Mouse (Mus musculus) gastrocnemius, adult 8-10 months (tissue): Measurements from ENCODE around the gene Flrt1. TPM values are rescaled to one million over a fixed set of nuclear protein-coding genes. Genes with fewer than 3 reads are reported as not detected.
A peak's percentile ranks its signal among the peaks of the same experiment; 100 is the strongest.

Source experiments
- DNase-seq, 2 experiments: peaks; one replicate each; pipeline ENCODE4 v3.0.0; 2022; ENCODE audit warnings: low spot score in 2 of 2
- total RNA-seq, 4 experiments: library from RNA; stranded (reverse); gene quantifications; 2 replicates each; pipeline ENCODE4 v1.2.4; 2022

Flrt1 gene
- total RNA-seq: 1 to 10 TPM in 3 of 4 experiments, under 1 TPM in 1; 0.83 to 2.9 (median 1.7) TPM

DNA sequence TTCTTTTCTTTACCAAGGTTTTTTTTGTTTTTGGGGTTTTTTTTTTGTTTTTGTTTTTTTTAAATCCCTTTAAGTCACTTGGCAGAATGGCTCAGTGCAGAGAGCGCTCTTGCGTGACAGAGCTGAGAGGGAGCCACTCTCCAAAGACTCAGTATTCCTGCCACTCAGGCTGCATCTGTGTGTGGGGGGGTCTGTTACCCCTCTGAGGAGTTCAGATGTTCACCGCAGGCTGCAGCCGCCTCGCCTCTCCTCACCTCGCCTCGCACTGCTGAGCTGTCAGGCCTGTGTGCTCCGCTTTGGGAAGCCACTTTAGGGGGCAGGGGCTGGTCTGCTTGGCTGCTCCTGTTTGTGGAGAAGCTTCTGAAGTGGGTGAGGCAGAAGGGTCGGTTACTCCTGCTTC is at the start of gene Flrt1:
Gene Flrt1 (minus strand): TSS at position 186 of the 400 bp plus-strand sequence.
- DNase-seq: no peak

- no peak for DNase-seq
Measured at GRCm38 (mm10) chr19:7155196-7155595, 49.7 kb upstream of the Flrt1 start.

- DNase-seq: peak; percentile 70 to 82
Measured at GRCm38 (mm10) chr19:7153232-7153631, 47.7 kb upstream of the Flrt1 start.

DNA sequence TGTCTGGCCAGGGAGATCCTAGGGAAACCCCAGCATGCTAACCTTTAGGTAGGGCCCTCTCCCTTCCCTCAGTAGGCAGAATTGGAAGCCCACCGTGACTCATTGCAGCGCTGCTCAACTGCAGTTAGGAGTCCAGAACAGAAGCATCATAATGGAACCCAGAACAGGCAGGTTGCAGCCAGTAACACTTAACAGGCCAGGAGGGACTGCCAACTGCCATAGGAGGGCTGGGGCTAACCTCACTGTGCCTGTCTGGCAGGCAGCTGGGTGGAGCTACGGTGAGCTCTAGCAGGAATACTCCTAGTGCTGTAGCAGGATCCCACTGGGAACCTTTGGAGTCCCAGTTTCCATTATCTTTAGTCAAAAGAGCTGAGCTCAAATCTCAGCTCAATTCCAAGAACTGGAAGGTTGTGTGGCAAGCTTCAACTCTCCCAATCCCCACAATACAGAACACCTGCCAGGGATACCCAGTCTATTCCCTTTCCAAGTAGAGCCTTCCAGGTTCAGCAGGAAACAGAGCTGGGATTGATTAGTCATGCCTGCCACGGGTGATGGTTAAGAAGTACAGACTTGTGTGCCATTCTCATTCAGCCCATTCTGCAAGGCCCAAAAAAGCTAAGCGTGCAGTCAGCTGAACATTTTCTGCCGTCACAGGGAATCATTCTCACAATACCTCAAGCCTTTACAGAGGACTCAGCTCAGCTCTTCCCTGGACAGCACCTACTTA is 46.6 kb upstream of the Flrt1 start:
- DNase-seq: no peak

DNA sequence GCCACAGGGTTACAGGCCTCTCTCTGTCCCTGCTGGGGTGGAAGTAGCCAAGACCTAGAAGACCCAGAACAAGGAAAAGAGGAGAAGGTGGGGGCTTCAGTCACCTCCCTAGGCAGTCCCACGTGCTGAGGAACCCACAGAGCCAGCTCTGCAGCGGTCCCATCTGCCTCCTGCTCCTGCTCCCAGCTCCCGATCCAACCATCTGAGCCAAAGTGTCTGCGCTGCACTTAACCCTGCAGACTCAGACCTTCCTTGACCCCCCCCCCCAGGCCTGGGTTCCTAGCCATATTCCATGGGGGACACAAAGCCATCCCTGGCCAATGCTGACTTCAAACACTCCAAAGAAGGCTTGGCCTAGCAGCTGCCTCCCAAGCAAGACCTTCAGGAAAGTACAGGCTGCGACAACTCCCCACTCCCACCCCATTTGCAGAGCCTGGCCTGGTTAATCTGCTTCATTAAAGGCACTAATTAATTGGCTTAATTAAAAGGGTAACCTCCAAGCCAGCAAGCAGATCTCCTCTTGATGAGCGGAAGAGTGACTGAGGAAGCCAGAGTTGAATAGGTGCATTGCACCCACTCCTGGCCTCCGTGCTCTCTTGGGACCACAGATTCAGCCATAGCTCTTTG is 45.9 kb upstream of the Flrt1 start:
- DNase-seq: no peak

- no peak for DNase-seq
Measured at GRCm38 (mm10) chr19:7149158-7149685, 43.7 kb upstream of the Flrt1 start.

- no peak for DNase-seq
Measured at GRCm38 (mm10) chr19:7148541-7149085, 43.1 kb upstream of the Flrt1 start.

DNA sequence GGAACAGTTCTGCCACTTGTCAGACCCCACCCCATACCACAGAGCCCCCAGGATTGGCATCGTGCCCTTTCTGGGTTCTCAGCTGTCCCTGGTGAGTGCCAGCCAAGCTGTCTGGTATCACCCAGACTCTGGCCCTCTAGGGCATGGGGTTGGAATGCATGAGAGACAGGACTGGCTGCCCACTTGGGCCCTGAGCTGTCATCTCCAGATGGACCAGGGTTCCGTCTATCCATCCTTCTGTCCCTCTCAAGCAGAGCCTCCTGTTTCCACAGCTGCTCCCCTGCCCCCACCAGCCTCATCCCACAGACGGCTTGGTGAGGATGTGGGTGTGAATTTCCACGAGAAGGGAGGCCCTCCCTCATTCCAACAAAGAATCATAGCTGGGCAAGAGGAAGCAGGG is 42.6 kb upstream of the Flrt1 start:
- no peak for DNase-seq

DNA sequence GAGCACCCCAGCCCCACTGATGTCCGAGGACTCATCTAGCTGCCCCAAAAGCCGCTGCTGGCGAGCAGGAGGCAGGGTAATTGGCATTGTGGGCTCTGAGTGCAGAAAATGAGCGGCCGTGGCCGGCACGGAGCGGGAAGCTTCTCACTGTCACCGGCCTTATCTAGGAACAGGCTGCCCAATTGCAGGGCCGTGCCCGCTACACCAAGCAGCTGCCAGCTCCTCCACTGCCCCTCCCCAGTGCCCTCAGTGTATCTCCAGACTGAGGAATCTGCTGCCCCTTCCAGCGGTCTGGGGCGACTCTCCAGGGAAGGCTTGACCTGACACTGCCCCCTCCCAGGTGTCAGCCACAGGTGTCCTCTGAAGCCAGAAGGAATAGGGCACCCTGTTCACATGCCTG is 40.8 kb upstream of the Flrt1 start:
- no peak for DNase-seq

GRCm38 (mm10) chr19:7144458-7144857 is 38.9 kb upstream of the Flrt1 start:
- DNase-seq: no peak

DNA sequence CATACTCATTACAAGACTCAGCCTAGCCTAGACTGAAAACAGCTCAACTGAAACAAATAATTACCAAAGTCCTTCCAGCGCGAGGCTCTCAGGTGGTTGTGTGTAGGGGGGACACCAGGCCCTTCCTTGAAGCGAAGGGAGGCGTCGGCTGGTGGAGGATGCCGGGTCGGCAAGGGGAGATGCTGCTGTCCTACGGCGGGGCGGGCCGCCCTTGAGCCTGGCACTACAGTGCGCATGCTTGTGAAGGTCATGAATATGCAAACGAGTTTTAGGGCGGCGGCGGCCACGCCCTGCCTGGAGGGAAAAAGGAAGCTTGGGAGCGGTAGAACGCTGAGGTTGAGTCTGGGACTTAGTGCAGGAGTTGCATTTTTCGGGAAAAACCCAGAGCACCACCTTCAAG is 38.3 kb upstream of the Flrt1 start:
- peak; percentile 34 to 58 for DNase-seq

DNA sequence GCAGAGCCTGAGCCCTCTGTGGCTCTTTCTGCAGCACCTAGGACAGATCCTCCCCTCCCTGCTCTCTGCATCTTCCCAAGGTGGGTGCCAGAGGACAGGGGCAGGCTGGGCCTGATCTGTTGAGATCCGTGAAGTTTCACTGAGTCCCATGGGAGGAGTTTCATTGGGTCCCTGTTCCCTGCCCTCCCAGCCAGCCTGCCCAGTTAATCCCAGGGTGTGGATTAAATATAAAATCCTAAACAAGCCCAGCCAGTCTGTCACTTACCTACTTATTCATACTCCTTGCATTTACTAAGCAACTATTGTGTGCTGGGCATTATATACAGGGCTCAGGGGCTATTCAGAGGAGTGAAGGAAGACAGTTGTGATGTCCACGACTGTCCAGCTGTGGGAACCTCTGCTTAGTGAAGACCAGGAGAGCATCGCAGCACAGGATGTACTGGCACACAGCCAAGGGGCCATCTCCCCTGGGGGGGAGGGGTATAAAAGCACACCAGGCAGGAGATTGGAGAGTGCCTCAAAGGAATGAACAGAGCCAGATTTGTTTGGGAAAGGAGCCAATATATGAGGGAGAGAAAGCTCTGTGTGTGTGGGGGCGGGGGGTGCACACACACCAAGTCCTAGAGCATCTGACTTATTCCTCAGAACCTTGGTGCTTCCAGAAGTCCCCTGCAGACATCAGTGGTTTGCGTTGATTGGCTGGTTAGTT is 36.8 kb upstream of the Flrt1 start:
- DNase-seq: no peak

DNA sequence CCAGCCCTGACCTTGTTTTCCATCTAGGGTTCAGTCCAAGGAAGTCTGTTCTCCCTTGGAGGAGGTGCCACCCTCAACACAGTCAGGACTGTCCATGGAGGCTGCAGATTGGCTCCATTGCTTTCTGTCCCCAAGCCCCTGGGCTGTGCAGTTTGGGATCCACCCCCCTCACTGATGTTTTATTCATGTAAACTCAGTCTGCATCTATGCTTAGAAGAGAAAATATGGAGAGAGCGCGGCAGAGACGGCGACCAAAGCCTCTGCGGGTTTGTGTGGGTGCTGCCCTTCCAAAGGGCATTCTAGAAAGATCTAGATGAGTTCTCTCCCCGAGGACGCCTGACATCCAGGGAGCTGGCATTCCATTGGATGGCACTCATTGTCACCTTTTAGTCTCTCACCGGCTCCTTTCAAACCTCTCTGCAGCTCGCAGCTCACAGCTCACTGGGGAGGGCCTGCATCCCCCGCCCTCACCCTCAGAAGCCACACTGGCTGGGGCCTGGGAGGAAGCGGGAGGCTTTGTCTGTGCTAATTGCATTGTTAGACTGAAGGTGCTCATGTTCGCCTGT is 35.4 kb upstream of the Flrt1 start:
- DNase-seq: no peak

DNA sequence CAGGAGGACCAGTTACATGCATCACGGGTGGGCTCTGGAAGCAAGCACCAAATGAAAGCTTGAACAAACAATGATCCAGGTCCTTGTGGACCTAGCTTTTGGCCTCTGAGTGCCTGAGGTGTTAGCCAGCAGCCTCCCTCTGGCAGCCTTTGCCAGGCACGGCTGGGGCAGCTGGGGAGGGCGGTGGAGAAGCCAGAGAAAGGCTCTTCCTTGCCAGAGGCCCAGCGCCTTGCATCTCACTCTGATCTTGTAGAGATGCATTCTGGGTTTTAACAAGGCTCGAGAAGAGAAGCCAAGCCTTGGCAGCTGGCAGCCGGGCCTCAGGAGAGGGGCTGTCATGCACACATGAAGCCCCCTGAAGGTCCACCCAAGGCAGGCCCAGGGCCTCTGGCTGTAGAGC is 34.8 kb upstream of the Flrt1 start:
- DNase-seq: peak in 1 of 2 experiments; percentile 42

GRCm38 (mm10) chr19:7139321-7139720 is 33.8 kb upstream of the Flrt1 start:
- no peak for DNase-seq

DNA sequence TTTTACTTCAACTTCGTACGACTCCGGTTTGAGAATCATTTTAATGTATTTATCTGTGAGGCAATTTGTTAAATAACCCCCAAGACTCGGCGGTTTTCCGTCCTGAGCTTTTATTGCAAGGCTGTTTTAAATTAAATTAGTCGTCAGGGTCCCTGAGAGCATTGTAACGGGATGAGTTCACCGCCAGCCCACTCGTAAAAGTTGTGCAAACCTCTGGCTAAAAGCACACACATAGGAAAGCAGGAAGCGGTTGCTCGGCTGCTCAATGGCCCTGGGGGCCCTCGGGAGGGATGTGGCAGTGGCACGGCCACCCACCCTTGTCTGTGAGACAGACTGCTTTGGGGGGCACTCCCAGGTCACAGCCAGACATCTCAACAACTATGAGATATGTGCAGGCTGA is 32.8 kb upstream of the Flrt1 start:
- no peak for DNase-seq

DNA sequence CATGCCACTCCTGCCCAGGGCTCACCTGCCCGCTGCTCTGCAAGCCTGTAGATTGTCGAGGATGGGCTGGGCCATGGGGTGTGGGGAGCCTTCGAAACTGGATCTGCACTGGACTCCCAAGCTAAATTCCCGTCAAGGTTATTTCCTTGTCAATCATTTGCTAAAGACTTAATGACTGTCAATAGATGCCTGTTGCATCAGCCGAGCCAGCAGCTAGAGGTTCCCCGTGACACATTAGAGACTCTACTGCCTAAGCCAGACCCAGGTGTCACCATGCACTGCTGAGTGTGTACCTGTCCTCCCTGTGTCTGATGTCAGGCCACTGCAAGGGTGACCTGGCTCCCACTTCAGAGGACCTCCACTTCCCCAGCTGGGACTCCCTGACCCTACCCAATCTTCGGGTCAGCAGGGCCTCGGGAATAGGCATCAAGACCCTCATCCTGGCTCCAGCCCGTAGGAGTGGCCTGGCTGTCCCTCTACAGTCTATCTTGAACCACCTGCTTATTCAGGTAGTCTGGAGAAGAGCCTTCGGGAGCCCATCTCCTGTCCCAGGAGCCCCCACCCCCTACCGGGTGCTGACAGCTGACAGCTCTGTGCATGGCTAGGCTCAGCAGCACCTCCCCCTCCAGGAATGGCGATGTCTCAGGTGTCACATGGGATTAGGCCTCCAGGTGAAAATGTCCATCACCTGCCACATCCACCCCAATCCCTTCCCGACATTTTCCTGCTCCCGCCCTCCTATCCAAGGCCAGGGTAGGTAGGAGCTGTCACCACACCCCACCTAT is 31.4 kb upstream of the Flrt1 start:
- DNase-seq: no peak

- DNase-seq: peak in 1 of 2 experiments; percentile 43
Measured at GRCm38 (mm10) chr19:7136016-7136415, 30.5 kb upstream of the Flrt1 start.

DNA sequence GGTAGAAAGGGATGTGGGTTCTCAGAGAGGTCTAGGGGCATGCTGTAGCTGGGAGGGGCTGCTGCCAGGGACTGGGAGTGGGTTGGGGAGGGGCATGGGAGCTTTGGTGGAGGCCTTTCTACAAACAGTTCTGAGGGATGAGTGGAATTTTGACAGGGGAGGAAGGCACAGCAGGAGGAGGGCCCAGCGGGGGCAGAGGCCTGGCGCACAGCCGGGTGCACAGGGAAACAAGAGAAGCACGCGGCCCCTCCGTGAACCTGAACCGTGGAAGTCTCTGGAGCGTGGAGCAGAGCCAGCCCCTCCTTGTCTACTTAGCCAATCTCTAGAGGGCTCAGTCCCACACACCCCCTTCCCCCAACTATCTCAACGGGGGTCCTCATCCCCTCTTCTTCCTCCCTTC is 30.0 kb upstream of the Flrt1 start:
- DNase-seq: peak in 1 of 2 experiments; percentile 51

DNA sequence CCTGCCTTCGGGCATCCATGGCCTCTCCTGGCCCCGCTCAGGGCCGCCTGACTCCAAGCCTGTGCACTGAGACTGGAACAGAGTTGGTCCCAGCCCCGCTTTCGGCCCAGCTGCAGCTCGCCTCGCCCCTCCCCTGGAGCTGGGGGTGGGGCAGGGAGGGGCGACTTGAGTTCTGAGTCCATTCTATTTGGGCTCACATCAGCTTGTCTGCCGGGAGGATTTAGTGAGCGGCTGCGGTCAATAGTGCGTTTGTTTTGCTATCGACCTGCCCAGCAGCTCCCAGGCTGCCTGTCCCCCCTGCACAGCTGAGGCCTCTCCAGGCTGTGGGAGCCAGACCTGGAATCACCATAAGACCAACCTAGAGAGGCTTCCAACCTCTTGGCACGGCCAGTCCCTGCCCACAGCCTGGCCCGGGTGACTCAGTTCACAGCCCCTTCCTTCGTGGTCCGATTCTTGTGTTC is 29.1 kb upstream of the Flrt1 start:
- DNase-seq: peak; percentile 48 to 75

- DNase-seq: no peak
Measured at GRCm38 (mm10) chr19:7133436-7133835, 27.9 kb upstream of the Flrt1 start.
